Mouse (Mus musculus) cerebellum, adult 2 months (tissue): ENCODE data around the gene Htr7.

ENCODE experiments used
- CTCF ChIP-seq: fragments of 200-500 bp; IDR thresholded peaks from 2 replicates; pipeline ENCODE4 v1.5.1; 2011; ENCODE audit warnings: low read depth, mild to moderate bottlenecking, control low read depth, low read length, moderate library complexity, borderline replicate concordance; ENCODE audit not compliant: insufficient read depth
- POLR2A ChIP-seq: fragments of 200-500 bp; IDR thresholded peaks from 2 replicates; pipeline ENCODE4 v1.6.1; 2011; ENCODE audit warnings: low read length, control low read depth, borderline replicate concordance; ENCODE audit not compliant: insufficient read depth

GRCm38 (mm10) chr19:35955698-35956097 is 101.6 kb downstream of the Htr7 start:
- TF ChIP-seq CTCF: no peak
- no peak for TF ChIP-seq POLR2A
